Mouse (Mus musculus) liver, embryonic 14.5 days (tissue): ENCODE measurements around the gene Maats1.

Experiments
- CTCF ChIP-seq: IDR thresholded peaks from 2 replicates; pipeline ENCODE4 v1.5.1; 2016; ENCODE audit warnings: antibody characterized with exemption, low read depth, control low read depth
- EP300 ChIP-seq: IDR thresholded peaks from 2 replicates; pipeline ENCODE4 v1.6.1; 2016; ENCODE audit warnings: antibody characterized with exemption, low read depth

DNA sequence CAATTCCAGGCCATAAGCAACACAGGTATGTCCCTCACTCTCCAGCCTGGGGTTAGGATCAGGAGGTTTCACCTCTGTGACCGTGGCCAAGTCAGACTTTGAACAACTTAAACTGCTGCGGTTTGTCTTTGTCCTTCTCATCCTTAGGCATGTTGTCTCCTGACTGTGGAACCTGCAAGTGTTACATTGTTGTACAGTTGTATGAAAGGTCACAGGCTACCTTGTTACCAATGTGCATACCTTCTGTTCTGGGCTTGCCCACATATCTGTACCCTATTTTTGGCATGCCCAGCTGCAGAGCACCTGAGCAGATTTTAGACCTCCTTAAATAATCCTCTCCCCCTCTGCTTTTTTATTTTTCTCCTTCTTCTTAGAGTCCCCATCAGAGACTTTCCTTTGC lies 17.3 kb upstream of the Maats1 start:
- TF ChIP-seq CTCF: no peak
- TF ChIP-seq EP300: no peak
